Mouse (Mus musculus): ENCODE results near the gene Mrgpra2a. TPM values are rescaled to one million over a fixed set of nuclear protein-coding genes. Genes with fewer than 3 reads are reported as not detected.
"Not testable (repeated sequence)": the region's sequence is repeated elsewhere in the genome, so short reads cannot be mapped to it uniquely, and the experiment has no call there.

The Mrgpra2a gene
- not detected in 2 replicates for polyA plus RNA-seq (2014; fragmentation: Nextera tagmentation; extraction: Ambion mirVana)

DNA sequence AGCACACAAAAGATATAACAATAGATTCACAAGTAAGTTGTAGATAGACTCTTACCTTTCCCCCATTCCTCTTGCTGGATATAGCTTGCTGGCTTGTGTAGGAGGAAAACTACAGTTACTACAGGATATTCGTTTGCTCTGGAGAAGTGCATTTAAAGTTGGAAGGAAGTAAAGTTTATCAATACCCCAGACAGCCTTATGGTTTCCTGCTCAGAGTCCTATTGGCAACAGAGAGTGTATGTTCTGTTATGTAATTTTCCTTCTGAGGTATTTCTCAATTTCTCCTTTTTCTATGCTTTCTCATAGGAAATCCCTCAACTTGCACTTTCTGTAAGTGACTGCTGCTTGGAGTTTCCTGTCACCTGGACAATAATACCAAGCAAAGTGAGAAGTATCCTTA, at the start of gene Mrgpra2a:
TSS of gene Mrgpra2a (minus strand) at position 125 of the 400 bp plus-strand sequence.
- H3K4me2 ChIP-seq (ENCODE audit: low read depth); DNase-seq (ENCODE audit: low spot score); H3K27me3 ChIP-seq (ENCODE audit: control insufficient read depth, insufficient read depth, low read length); H3K4me3 ChIP-seq (ENCODE audit: low read depth, low read length); H3K27ac ChIP-seq (ENCODE audit: low read depth, low read length); H3K9me3 ChIP-seq (ENCODE audit: control insufficient read depth, low read length); H3K36me3 ChIP-seq (ENCODE audit: control insufficient read depth, insufficient read depth, low read length); ATAC-seq (ENCODE audit: insufficient read depth, low FRiP score, low TSS enrichment); H3K4me1 ChIP-seq (ENCODE audit: control insufficient read depth, insufficient read depth, low read length); H3K9ac ChIP-seq (ENCODE audit: low read length): not testable (repeated sequence)
- no CpG with 5 or more reads among the region's 1 CpGs for WGBS

- not testable (repeated sequence) for H3K27ac ChIP-seq (ENCODE audit: low read depth, low read length); H3K9ac ChIP-seq (ENCODE audit: low read length); ATAC-seq (ENCODE audit: insufficient read depth, low FRiP score, low TSS enrichment); H3K4me2 ChIP-seq (ENCODE audit: low read depth); H3K4me1 ChIP-seq (ENCODE audit: control insufficient read depth, insufficient read depth, low read length); H3K9me3 ChIP-seq (ENCODE audit: control insufficient read depth, low read length); DNase-seq (ENCODE audit: low spot score); H3K27me3 ChIP-seq (ENCODE audit: control insufficient read depth, insufficient read depth, low read length); H3K36me3 ChIP-seq (ENCODE audit: control insufficient read depth, insufficient read depth, low read length); H3K4me3 ChIP-seq (ENCODE audit: low read depth, low read length)
Measured at GRCm38 (mm10) chr7:47491266-47491665, 39.3 kb upstream of the Mrgpra2a start.

DNA sequence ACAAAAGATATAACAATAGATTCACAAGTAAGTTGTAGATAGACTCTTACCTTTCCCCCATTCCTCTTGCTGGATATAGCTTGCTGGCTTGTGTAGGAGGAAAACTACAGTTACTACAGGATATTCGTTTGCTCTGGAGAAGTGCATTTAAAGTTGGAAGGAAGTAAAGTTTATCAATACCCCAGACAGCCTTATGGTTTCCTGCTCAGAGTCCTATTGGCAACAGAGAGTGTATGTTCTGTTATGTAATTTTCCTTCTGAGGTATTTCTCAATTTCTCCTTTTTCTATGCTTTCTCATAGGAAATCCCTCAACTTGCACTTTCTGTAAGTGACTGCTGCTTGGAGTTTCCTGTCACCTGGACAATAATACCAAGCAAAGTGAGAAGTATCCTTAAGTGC, 37.5 kb upstream of the Mrgpra2a start:
- not testable (repeated sequence) for H3K9ac ChIP-seq (ENCODE audit: low read length); ATAC-seq (ENCODE audit: insufficient read depth, low FRiP score, low TSS enrichment)
- WGBS = no CpG with 5 or more reads among the region's 1 CpGs

DNA sequence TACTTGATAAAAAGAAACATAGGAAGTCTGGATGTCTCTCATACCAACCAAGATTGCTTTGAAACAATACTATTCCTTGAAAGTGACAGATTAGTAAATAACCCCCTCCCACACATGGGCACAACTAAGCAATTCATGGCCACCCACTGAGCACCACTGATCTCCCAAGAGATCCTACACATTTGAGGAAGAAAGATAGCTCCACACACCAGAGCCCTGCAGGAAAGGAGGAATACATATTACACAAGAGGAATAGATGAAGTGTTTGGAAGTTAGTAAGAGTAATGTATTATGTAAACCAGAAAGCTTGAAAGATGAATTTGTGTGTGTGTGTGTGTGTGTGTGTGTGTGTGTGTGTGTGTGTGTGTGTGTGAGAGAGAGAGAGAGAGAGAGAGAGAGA, 31.2 kb upstream of the Mrgpra2a start:
- H3K4me1 ChIP-seq (ENCODE audit: control insufficient read depth, insufficient read depth, low read length); H3K27ac ChIP-seq (ENCODE audit: low read depth, low read length); H3K4me2 ChIP-seq (ENCODE audit: low read depth); H3K9me3 ChIP-seq (ENCODE audit: control insufficient read depth, low read length); H3K36me3 ChIP-seq (ENCODE audit: control insufficient read depth, insufficient read depth, low read length); ATAC-seq (ENCODE audit: insufficient read depth, low FRiP score, low TSS enrichment); H3K27me3 ChIP-seq (ENCODE audit: control insufficient read depth, insufficient read depth, low read length); H3K9ac ChIP-seq (ENCODE audit: low read length); DNase-seq (ENCODE audit: low spot score); H3K4me3 ChIP-seq (ENCODE audit: low read depth, low read length): not testable (repeated sequence)

More for the DNA sequence above, 37.5 kb upstream of the Mrgpra2a start:
- H3K27me3 ChIP-seq (ENCODE audit: control insufficient read depth, insufficient read depth, low read length); H3K9me3 ChIP-seq (ENCODE audit: control insufficient read depth, low read length); H3K4me1 ChIP-seq (ENCODE audit: control insufficient read depth, insufficient read depth, low read length); H3K4me2 ChIP-seq (ENCODE audit: low read depth); H3K36me3 ChIP-seq (ENCODE audit: control insufficient read depth, insufficient read depth, low read length); H3K4me3 ChIP-seq (ENCODE audit: low read depth, low read length); H3K27ac ChIP-seq (ENCODE audit: low read depth, low read length); DNase-seq (ENCODE audit: low spot score): not testable (repeated sequence)

DNA sequence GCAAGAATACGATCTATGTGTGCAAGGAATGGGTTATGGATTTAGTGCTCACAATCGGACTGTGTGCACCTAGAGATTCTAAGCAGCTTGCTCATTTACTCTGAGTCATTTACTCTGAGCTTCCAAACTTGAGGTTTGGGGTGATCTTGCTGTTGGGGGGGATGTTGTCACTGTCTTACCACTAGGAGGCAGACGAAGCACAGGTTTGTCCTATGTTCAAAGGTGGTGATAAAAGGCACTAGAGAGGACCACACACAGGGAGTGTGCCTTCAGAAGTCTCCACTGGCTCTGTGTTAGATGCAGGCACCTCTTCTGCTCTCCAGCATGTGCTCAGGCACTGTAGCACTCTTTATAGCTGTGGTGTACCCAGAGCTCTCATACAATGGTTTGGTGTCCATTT, 22.0 kb upstream of the Mrgpra2a start:
- not testable (repeated sequence) for H3K9me3 ChIP-seq (ENCODE audit: control insufficient read depth, low read length); H3K36me3 ChIP-seq (ENCODE audit: control insufficient read depth, insufficient read depth, low read length); H3K4me3 ChIP-seq (ENCODE audit: low read depth, low read length); DNase-seq (ENCODE audit: low spot score); H3K9ac ChIP-seq (ENCODE audit: low read length); H3K4me2 ChIP-seq (ENCODE audit: low read depth); H3K27ac ChIP-seq (ENCODE audit: low read depth, low read length); H3K4me1 ChIP-seq (ENCODE audit: control insufficient read depth, insufficient read depth, low read length); H3K27me3 ChIP-seq (ENCODE audit: control insufficient read depth, insufficient read depth, low read length); ATAC-seq (ENCODE audit: insufficient read depth, low FRiP score, low TSS enrichment)
- 30% methylated on average over 1 of the region's 3 CpGs for WGBS

- H3K9ac ChIP-seq (ENCODE audit: low read length) = not testable (repeated sequence)
Measured at GRCm38 (mm10) chr7:47465278-47465981, 13.5 kb upstream of the Mrgpra2a start.

DNA sequence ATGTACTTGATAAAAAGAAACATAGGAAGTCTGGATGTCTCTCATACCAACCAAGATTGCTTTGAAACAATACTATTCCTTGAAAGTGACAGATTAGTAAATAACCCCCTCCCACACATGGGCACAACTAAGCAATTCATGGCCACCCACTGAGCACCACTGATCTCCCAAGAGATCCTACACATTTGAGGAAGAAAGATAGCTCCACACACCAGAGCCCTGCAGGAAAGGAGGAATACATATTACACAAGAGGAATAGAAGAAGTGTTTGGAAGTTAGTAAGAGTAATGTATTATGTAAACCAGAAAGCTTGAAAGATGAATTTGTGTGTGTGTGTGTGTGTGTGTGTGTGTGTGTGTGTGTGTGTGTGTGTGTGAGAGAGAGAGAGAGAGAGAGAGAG, 6.2 kb downstream of the Mrgpra2a start:
- not testable (repeated sequence) for DNase-seq (ENCODE audit: low spot score); H3K9ac ChIP-seq (ENCODE audit: low read length); H3K4me1 ChIP-seq (ENCODE audit: control insufficient read depth, insufficient read depth, low read length); H3K4me3 ChIP-seq (ENCODE audit: low read depth, low read length); H3K4me2 ChIP-seq (ENCODE audit: low read depth); H3K27me3 ChIP-seq (ENCODE audit: control insufficient read depth, insufficient read depth, low read length); H3K36me3 ChIP-seq (ENCODE audit: control insufficient read depth, insufficient read depth, low read length); ATAC-seq (ENCODE audit: insufficient read depth, low FRiP score, low TSS enrichment); H3K27ac ChIP-seq (ENCODE audit: low read depth, low read length); H3K9me3 ChIP-seq (ENCODE audit: control insufficient read depth, low read length)

More at GRCm38 (mm10) chr7:47465278-47465981, 13.5 kb upstream of the Mrgpra2a start:
- not testable (repeated sequence) for H3K4me2 ChIP-seq (ENCODE audit: low read depth); H3K27ac ChIP-seq (ENCODE audit: low read depth, low read length); H3K27me3 ChIP-seq (ENCODE audit: control insufficient read depth, insufficient read depth, low read length); H3K4me1 ChIP-seq (ENCODE audit: control insufficient read depth, insufficient read depth, low read length); DNase-seq (ENCODE audit: low spot score); H3K36me3 ChIP-seq (ENCODE audit: control insufficient read depth, insufficient read depth, low read length); H3K4me3 ChIP-seq (ENCODE audit: low read depth, low read length); H3K9me3 ChIP-seq (ENCODE audit: control insufficient read depth, low read length); ATAC-seq (ENCODE audit: insufficient read depth, low FRiP score, low TSS enrichment)

DNA sequence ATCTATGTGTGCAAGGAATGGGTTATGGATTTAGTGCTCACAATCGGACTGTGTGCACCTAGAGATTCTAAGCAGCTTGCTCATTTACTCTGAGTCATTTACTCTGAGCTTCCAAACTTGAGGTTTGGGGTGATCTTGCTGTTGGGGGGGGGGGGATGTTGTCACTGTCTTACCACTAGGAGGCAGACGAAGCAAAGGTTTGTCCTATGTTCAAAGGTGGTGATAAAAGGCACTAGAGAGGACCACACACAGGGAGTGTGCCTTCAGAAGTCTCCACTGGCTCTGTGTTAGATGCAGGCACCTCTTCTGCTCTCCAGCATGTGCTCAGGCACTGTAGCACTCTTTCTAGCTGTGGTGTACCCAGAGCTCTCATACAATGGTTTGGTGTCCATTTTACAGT, 15.5 kb downstream of the Mrgpra2a start:
- not testable (repeated sequence) for ATAC-seq (ENCODE audit: insufficient read depth, low FRiP score, low TSS enrichment); H3K4me2 ChIP-seq (ENCODE audit: low read depth); H3K9me3 ChIP-seq (ENCODE audit: control insufficient read depth, low read length); H3K4me1 ChIP-seq (ENCODE audit: control insufficient read depth, insufficient read depth, low read length); H3K27me3 ChIP-seq (ENCODE audit: control insufficient read depth, insufficient read depth, low read length); H3K36me3 ChIP-seq (ENCODE audit: control insufficient read depth, insufficient read depth, low read length); DNase-seq (ENCODE audit: low spot score); H3K27ac ChIP-seq (ENCODE audit: low read depth, low read length); H3K4me3 ChIP-seq (ENCODE audit: low read depth, low read length); H3K9ac ChIP-seq (ENCODE audit: low read length)
- 35% methylated on average over 1 of the region's 2 CpGs for WGBS

- H3K4me3 ChIP-seq (ENCODE audit: low read depth, low read length); DNase-seq (ENCODE audit: low spot score); H3K36me3 ChIP-seq (ENCODE audit: control insufficient read depth, insufficient read depth, low read length); H3K4me2 ChIP-seq (ENCODE audit: low read depth); H3K9me3 ChIP-seq (ENCODE audit: control insufficient read depth, low read length); H3K27me3 ChIP-seq (ENCODE audit: control insufficient read depth, insufficient read depth, low read length); ATAC-seq (ENCODE audit: insufficient read depth, low FRiP score, low TSS enrichment); H3K27ac ChIP-seq (ENCODE audit: low read depth, low read length); H3K9ac ChIP-seq (ENCODE audit: low read length); H3K4me1 ChIP-seq (ENCODE audit: control insufficient read depth, insufficient read depth, low read length): not testable (repeated sequence)
Measured at GRCm38 (mm10) chr7:47427815-47428508, 24.0 kb downstream of the Mrgpra2a start.
